Mouse (Mus musculus): ENCODE results near the gene Neurog2. TPM values are rescaled to one million over a fixed set of nuclear protein-coding genes. Genes with fewer than 3 reads are reported as not detected.
A peak's percentile ranks its signal among the peaks of the same experiment; 100 is the strongest.

The Neurog2 gene
- total and polyA plus RNA-seq, 3 experiments, result not detected

DNA sequence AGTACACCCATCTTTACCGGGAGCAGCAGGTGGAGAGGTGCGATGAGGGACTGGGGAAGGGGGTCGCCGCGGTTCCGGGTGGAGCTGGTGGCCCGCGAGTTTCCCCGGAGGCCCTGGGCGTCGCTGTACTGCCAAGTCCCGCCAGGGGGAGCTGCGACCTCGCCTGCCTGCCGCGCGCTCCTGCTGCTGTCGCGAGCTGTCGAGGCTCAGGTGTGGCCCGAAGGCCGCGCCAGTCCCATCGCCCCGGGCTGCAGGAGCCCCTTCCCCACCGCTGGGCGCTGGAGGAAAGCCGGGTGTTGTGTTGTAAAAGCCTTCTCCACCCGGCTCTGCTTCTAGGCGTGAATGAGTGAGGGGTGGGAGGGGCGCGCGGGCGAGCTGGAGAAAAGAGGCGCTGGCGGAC, 7.6 kb upstream of the Neurog2 start:
- Histone ChIP-seq H3K36me3 (replicated peaks in 1 of 2; ENCODE audit: control insufficient read depth in 1 of 2, insufficient read depth in 1 of 2, low read length in 1 of 2) (no peaks in the 10 kb centered on the region), H3K4me1 (ENCODE audit: control insufficient read depth in 1 of 2, insufficient read depth in 2 of 2) (no peaks in the 10 kb centered on the region), H3K9ac (ENCODE audit: insufficient read depth, low read depth) (no peak overlapping the region), H3K79me2 (replicated peaks; ENCODE audit: control insufficient read depth, extremely low read depth, insufficient read depth, poor library complexity, severe bottlenecking) (no peaks in the 10 kb centered on the region), H3K9me3 (replicated peaks; ENCODE audit: low read length) (no peaks in the 10 kb centered on the region), H3K27me3 (replicated peaks) (no peaks in the 10 kb centered on the region), H3K4me2 (ENCODE audit: insufficient read depth, low read depth, poor library complexity, severe bottlenecking) (peak overlapping the region; percentile 29; the same call in 1 of the 2 replicates), H3K27ac (ENCODE audit: insufficient read depth, low read depth) (no peak overlapping the region), H3K4me3 (replicated peaks in 1 of 3; ENCODE audit: low read depth in 2 of 3, low read length in 2 of 3, poor library complexity in 1 of 3) (no peak overlapping the region)
- TF ChIP-seq RAD21 (IDR thresholded peaks at IDR 0.05; ENCODE audit: low read depth, low read length) (peak; percentile 73), HCFC1 (IDR thresholded peaks at IDR 0.05; ENCODE audit: low read depth, low read length) (no peak), ZKSCAN1 (IDR thresholded peaks at IDR 0.05; ENCODE audit: borderline replicate concordance, low read depth, low read length) (no peak), MXI1 (IDR thresholded peaks at IDR 0.05; ENCODE audit: low read depth, low read length) (no peak), USF1 (IDR thresholded peaks at IDR 0.05; ENCODE audit: low read depth, low read length) (no peak), ZMIZ1 (IDR thresholded peaks at IDR 0.05; ENCODE audit: low read depth, low read length) (no peak), USF2 (conservative IDR thresholded peaks at IDR 0.05; ENCODE audit: low read depth, low read length) (no peak), NELFE (IDR thresholded peaks at IDR 0.05; ENCODE audit: low read depth, low read length) (no peak), MYC (IDR thresholded peaks at IDR 0.05; ENCODE audit: low read depth, low read length) (no peak), MEF2A (IDR thresholded peaks at IDR 0.05; ENCODE audit: borderline replicate concordance, low read depth, low read length) (no peak), CTCF (conservative IDR thresholded peaks at IDR 0.05 in 1 of 2, IDR thresholded peaks at IDR 0.05 in 1 of 2; ENCODE audit: low read depth in 2 of 2, low read length in 2 of 2) (peak; percentile 27 to 88; a peak in 2 of 4 replicates), ELF1 (IDR thresholded peaks at IDR 0.05; ENCODE audit: low read depth, low read length) (peak; percentile 68), EP300 (IDR thresholded peaks at IDR 0.05; ENCODE audit: low read length) (no peak), KAT2A (IDR thresholded peaks at IDR 0.05; ENCODE audit: insufficient replicate concordance, low read length) (no peak), POLR2AphosphoS2 (IDR thresholded peaks at IDR 0.05; ENCODE audit: low read depth, low read length) (no peak), SMC3 (IDR thresholded peaks at IDR 0.05; ENCODE audit: low read depth, low read length) (peak; percentile 86), JUN (IDR thresholded peaks at IDR 0.05; ENCODE audit: insufficient read depth, low read depth, low read length) (no peak), E2F4 (IDR thresholded peaks at IDR 0.05; ENCODE audit: insufficient replicate concordance, low read depth, low read length) (no peak), JUND (conservative IDR thresholded peaks at IDR 0.05; ENCODE audit: low read depth, low read length) (no peak), ETS1 (conservative IDR thresholded peaks at IDR 0.05; ENCODE audit: low read depth, low read length) (no peak), CHD2 (IDR thresholded peaks at IDR 0.05; ENCODE audit: low read length) (no peak), MAX (IDR thresholded peaks at IDR 0.05; ENCODE audit: low read length) (peak; percentile 58; the same call in 1 of the 2 replicates), IRF4 (IDR thresholded peaks at IDR 0.05; ENCODE audit: low read depth, low read length) (no peak), BHLHE40 (IDR thresholded peaks at IDR 0.05; ENCODE audit: low read depth, low read length) (no peak), MAFK (IDR thresholded peaks at IDR 0.05; ENCODE audit: insufficient replicate concordance, low read length) (no peak), RCOR1 (conservative IDR thresholded peaks at IDR 0.05; ENCODE audit: low read depth, low read length) (no peak), PAX5 (IDR thresholded peaks at IDR 0.05; ENCODE audit: low read length) (no peak), ZC3H11A (IDR thresholded peaks at IDR 0.05; ENCODE audit: low read depth, low read length) (peak; percentile 26), TBP (conservative IDR thresholded peaks at IDR 0.05; ENCODE audit: low read depth, low read length) (no peak), UBTF (IDR thresholded peaks at IDR 0.05; ENCODE audit: low read depth, low read length) (peak; percentile 49; the same call in 1 of the 2 replicates), NRF1 (IDR thresholded peaks at IDR 0.05; ENCODE audit: low read depth, low read length) (no peak), GABPA (IDR thresholded peaks at IDR 0.05; ENCODE audit: insufficient replicate concordance, low read depth, low read length) (no peak), SIN3A (IDR thresholded peaks at IDR 0.05; ENCODE audit: low read length) (no peak), POLR2A (IDR thresholded peaks at IDR 0.05; ENCODE audit: low read depth, low read length) (no peak), ZNF384 (IDR thresholded peaks at IDR 0.05; ENCODE audit: low read depth, low read length) (no peak), MAZ (IDR thresholded peaks at IDR 0.05; ENCODE audit: low read depth, low read length) (no peak), TCF12 (IDR thresholded peaks at IDR 0.05; ENCODE audit: low read depth, low read length) (0 out of 2 replicates have a peak, but pooled peaks have one; percentile 26), CHD1 (IDR thresholded peaks at IDR 0.05; ENCODE audit: low read depth, low read length) (no peak)
- in situ Hi-C loops (cut with MboI; ENCODE audit: low pct_ligation_motif_present, low pct_unique_long_range_greater_than_20kb, low sequenced_read_pairs) (loop anchor here (25.0 kb wide), 1 partner anchor 112 kb away; no protein-coding TSS in a partner anchor), dilution Hi-C loops (cut with MboI; ENCODE audit: extremely low pct_ligation_motif_present, extremely low pct_unique_long_range_greater_than_20kb, low sequenced_read_pairs) (no loop called here)
- peak; percentile 45 for DNase-seq (ENCODE audit: extremely low read depth)

Data from CH12.LX (cell line).